Mouse (Mus musculus) right cerebral cortex, postnatal 14 days (tissue): ENCODE results near the gene Nceh1.
"Not testable (repeated sequence)": the region's sequence is repeated elsewhere in the genome, so short reads cannot be mapped to it uniquely, and the experiment has no call there.

ENCODE experiments used
- DNase-seq: peaks from one replicate; pipeline ENCODE4 v3.0.0; 2022

Nceh1 gene

DNA sequence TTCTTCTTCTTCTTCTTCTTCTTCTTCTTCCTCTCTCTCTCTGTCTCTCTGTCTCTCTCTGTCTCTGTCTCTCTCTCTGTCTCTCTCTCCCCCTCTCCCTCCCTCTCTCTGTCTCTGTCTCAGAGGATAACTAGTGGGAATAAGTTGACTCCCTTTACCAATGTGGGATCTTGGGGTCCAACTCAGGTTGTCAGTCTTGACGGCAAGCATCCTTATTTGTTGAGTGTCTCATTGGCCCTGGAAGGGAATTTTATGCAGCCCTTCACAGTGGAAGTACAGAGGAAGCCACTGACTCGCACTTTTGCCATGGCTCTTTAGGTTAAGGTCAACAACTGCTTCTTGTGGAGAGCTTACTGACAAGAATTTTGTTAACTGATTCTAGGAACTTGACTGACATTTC is 105.5 kb downstream of the Nceh1 start:
- no peak for DNase-seq

DNA sequence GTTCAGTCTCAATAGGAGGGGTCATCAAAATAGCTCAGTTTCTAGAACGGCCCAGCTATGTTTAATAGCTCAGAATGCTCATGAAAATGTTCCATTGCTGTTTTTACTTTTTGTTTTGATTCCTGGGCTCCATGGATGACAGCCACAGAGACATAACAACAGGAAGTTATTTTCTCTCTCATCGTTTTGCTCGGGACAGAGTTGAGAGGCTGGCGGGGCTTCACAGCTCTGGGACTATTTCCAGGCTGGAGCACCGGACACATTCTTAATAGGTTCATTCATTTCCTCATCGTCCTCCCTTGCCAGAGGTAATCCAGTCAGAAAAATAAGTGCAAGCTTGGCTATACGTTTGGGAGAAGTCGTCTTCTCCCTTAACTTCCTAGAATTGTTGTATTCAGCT is 106.1 kb downstream of the Nceh1 start:
- DNase-seq, result no peak

DNA sequence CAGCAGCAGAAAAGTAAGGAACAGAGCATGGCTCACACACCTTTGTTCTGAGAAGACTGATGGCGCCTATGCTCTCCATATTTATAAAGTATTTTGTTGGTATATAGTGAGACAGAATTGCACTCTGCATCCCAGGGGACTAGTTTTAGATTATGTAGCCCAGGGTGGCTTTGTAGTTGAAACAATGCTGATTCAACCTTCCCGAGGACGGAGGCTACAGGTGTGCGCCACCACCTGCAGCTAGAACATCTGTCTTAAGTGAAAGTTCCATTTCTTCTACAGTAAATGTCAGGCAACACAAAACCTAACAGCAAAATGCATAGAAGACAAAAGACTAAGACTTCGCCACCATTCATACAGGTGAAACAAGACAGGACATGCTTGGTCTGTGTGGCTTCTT is 107.5 kb downstream of the Nceh1 start:
- DNase-seq, result no peak

DNA sequence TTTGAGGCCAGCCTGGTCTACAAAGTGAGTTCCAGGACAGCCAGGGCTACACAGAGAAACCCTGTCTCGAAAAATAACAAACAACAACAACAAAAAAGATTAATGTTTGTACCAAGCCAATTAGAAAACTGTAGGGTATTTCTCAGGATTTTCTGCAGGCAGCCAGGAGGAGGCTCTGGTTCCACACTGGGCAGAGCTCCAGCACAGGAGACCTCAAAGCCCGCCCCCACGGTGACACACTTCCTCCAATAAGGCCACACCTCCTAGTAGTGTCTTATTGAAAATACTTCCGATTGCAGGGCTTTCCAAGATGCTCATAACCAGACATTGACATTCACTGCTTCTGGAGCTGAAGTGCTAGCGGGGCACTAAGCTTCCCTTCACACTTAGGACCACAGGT is 108.2 kb downstream of the Nceh1 start:
- not testable (repeated sequence) for DNase-seq

DNA sequence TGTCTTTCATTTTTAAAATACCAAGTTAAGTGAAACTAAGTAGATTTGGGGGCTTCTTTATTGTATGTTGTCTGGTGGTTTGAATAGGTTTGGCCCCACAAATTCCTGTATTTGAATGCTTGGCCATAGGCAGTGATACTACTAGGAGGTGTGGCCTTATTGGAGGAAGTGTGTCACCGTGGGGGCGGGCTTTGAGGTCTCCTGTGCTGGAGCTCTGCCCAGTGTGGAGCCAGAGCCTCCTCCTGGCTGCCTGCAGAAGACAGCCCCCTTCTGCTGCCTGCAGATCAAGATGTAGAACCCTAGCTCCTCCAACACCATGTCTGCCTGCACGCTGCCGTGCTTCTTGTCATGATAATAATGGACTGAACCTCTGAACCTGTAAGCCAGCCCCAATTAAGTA is 108.6 kb downstream of the Nceh1 start:
- DNase-seq, result not testable (repeated sequence)

DNA sequence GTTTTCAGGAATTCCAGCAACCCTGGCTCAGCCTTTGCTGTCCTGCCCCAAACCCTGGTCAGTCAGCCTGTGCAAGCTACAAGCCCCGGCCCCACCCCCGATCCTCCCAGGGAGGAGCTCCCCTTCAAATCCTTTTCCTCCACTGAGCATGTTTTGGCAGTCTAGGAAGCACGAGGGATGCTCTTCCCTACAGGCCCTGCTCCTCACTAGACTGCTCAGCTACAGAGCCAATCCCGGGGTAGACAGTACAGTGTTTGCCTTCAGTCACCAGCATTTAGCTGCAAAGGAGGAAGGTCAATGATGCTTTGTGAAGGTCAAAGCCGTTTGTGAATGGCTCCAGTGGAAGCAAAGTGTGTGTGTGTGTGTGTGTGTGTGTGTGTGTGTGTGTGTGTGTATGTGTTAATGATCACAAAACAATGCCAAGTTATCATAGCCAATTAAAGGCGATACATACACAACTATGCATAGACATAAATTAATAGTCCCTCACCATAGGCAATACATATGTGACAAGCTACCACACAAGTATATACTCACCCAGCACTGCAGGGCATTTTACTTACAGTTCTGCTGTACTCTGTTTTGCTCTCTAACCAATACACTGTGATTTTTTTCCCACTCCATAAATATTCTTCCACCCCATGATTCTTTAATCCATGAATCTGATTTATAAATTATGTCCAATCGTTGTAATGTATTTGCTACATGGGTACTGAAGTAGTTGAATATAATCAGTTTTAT is 111.0 kb downstream of the Nceh1 start:
- DNase-seq, result no peak

DNA sequence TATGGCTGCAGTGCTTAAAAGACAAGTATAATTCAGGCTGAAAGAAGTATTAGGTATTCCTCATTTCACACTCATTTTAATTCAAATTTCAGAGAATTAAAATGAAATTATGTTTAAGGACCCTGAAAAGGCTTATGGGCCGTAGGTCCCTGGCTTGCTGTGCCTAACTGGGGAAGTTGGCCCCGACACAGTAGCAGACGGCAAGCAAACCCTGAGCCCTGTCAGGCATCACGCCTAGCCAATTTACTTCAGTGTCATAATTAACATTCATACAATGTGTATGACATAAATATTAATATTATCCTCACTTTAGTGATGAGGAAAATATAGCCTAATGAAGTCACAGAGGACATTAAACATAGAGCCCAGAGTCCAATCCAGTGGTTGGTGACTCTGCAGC is 117.7 kb downstream of the Nceh1 start:
- no peak for DNase-seq

DNA sequence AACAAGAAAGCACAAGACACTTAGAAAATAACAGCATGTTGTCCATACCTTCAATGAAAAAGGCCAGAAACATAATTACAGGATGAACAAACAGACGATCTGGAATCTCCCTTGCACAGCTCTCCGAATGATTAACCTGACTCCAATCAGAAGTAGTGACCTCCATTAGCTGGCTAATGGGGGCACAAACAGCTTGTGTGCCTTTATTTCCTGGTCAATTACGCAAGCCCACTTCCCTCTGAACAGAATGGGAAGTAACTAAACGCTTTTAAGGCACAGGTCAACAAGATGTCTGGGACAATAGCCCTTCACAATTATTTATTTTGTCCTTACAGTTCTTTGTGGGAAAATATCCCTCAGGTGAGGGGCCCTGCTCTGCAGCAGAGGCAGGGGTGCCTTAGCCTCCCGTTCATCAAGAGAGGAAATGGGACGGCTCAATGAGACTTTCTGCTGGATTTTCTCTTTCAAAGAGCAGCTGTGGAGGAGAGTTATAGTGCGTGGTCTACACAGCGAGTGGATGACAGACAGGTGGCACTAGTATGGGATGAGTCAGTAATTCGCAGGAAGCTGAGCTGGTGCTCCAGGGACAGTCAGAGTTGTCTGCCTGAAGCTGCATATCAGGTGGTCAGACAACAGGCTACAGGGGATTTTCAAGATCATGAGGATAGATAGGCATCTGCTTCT is 119.7 kb downstream of the Nceh1 start:
- DNase-seq, result no peak

DNA sequence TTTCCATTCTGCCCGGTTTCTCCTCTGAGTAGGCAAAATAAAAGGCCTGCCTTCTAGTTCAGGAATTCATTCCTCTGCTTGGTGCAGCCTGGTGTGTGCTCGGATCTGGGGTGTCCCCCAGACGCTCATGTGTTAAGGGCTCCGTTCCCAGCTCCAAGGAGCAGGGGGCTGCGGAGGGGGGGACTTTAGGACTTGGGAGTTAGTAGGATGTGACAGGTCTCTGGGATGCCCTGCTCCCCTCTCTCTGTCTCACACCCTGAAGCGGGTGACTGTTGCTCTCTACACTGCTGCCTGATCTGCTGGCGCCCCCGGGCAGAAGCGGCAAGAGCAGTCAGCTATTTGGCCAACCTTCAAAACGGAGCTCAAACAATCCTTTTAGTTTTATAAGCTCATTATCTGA is 124.0 kb downstream of the Nceh1 start:
- DNase-seq, result no peak

DNA sequence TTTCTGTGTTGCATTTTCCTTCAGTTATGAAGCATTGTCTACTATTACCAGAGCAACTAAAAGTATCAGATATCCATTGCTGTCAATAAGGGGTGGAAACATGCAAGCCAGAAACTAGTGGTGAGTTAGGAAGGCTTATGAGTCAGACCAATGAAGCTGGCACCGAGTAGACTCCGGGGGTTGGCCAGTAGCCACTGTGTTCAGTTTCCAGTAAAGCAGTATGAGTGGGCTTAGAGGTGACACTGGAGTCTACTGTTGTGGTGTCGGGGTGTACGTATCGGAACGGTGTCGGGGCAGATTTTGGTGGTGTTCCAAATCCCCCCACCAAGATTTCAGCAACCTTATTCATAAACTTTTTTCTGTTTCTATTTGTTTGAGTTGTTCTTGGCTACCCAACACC is 128.2 kb downstream of the Nceh1 start:
- no peak for DNase-seq

DNA sequence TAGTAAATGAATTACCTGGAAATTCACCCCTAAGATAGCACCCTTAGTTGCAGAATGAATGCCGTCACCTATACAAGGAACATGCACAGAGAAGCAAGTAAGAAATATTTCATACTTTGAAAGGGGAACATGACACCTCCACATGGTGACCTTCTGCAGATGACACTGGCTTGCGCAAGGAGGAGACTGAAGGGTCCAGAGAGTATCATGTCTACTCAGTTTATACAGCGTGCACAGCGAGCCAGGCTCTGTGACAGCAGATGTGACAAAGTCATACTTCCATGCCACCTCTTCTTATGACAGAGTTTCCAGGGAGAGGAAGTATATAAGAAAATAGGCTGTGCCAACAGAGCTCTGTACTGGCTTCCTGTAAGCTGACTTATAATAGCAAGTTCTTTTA is 128.7 kb downstream of the Nceh1 start:
- DNase-seq, result no peak

DNA sequence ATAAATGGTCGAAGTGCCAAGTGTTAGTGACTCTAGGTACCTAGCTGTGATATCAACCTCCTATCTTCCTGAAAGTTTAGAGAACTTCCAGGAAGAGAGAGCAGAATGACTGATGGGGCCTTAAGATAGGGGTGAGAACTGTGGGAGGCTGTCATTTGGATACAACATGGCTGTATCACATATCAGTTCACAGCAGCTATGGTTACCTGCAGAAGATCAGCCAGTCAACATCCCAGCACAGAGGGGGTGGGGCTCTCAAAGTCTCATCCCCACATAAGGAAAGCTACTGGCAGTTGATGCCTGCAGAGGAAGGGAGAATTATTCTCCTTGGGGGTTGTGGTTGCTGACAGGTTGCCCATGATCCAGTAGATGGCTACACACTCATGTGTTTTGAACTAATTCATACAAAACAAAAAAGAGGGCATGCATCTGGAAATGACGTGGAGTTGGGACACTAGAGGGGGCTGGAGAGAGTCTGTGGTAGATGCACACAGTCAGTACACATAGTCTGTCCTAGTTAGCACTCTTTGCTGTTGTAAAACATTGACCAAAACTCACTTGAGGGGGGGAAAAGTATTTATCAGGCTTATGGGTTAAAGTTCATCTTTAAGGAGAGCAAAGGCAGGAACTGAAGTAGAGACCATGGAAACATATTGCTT is 131.9 kb downstream of the Nceh1 start:
- DNase-seq, result no peak

DNA sequence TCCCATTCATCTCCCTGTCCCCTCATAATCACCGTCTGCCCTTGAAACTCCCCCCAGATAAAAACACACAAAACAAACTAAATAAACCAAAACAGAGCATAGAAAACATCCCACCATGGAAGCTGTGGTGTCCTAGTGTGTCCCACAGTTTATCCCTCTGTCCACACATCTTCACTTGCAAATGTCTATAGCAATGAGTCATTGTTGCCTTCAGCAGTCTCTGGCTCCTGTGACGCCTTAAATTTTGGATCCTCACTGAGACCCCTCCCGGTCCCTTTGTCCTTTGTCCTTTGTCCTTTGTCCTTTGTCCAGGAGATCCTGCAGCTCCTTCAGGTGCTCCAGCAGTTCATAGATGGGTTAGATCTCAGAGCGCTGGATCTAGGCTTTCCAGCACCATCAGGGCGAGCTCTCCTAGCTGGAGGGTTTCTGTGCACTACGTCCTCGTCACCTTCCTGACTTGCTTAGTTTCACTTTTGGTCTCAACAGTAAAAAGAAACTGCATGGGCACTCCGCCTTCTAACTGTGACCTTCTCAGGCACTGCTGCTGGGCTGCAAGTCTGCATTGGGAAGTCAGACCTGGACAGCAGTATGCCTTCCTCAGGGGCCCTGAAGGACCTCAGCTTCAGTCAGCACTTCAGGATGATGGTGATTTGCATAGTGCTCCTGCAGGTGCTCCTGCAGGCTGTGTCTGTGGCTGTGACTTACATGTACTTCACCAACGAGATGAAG is 134.0 kb downstream of the Nceh1 start, which contains the start of gene Tnfsf10:
Gene Tnfsf10 (plus strand): TSS at position 470 of the 729 bp plus-strand sequence.
- no peak for DNase-seq

DNA sequence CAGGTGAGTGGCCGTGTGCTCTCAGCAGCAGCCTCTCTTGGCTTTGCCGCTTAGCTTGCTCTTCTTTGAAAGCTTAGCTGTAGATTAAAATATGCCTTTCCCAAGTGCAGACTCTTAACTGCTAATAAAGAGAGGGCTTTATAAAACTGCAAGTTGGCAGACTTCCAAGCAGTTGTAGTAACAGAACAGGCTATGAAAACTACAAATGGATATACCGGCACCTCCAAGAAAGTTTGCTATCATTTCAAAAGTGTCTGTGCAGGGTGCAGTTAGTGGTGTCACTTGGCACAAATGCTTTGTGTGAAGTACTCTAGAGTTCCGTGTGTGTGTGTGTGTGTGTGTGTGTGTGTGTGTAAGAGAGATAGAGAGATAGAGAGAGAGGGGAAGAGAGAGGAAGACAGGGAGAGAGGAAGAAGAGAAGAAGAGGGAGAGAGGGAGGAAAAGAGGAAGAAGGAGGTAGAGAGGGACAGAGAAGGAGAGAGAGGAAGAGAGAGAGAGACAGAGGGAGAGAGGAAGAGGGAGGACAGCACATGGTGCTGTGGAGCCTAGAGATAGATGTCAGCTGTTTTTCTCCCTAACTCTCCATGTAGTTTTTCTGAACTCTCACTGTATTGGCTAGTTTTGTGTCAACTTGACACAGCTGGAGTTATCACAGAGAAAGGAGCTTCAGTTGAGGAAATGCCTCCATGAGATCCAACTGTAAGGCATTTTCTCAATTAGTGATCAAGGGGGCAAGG is 134.7 kb downstream of the Nceh1 start:
- DNase-seq, result no peak

DNA sequence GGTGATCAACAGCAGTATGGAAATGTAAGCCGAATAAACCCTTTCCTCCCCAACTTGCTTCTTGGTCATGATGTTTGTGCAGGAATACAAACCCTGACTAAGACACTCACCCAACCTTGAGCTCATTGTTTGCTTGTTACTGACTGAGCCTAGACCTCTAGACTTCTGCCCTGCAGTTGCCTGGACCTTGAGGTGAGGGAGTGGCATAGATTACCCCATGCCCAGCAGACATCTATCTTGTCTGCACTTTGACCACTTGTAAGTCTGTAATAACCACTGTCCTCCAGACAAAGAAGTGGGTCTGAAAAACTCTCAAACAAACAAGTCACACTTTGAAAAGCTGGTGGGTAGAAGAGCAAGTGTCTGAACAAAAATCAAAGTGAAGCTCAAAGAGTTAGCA is 136.9 kb downstream of the Nceh1 start:
- DNase-seq, result no peak

DNA sequence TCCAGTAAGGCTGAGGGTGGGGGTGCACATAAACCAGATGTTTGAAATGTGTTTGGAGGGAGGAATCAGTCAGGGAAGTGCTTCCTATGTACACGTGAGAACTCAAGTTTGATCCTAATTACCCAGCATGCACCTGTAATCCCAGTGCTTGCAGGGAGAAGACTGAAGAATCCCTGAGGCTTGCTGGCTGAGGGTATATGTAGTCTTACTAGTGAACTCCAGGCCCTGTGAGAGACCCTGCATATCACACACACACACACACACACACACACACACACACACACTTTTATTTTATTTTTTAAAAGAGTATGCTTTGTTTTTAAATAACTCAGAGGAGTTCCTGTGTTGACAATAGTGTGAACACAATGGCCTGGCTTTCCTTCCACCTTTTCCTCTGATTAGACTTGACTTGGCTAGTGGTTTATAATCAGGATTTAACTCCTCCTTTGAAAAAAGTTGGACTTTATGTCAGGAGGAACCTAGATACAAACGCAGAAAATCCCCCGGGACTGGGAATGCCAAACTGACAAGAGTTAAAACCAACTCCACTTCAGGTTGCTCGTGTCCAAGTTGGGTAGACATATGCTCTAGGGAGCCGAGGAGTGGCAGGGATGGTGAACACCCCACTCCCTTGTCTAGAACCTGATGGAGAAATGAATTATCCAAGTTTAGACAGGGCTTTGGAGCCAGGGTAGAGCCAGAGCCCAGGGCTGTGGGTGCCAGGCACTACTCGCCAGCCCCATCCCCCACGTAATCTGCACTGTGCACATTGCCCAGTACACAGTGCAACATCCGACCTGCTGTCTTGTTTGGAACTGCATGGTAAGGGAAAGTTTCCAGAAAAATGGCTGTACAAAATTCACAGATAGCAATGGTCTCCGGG is 138.1 kb downstream of the Nceh1 start:
- DNase-seq, result no peak

DNA sequence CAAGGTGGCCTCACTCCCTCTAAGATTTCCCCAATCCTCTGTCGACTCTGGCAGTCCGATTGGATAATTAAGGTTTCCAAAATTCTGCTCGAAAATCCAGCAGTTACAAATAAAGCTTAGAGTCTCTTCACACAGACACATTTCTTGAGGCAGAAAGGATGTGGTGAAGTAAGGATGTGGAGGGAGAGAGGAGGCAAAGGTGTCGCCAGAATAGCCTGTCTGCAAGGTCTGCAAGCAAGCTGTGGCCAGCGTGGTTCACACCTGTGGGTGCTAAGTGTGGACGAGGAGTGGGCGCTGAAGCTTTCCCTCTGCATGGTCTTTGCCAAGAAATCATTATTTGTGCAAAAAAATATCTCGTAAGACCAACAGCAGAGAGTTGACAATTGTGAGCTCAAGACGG is 139.8 kb downstream of the Nceh1 start:
- no peak for DNase-seq

DNA sequence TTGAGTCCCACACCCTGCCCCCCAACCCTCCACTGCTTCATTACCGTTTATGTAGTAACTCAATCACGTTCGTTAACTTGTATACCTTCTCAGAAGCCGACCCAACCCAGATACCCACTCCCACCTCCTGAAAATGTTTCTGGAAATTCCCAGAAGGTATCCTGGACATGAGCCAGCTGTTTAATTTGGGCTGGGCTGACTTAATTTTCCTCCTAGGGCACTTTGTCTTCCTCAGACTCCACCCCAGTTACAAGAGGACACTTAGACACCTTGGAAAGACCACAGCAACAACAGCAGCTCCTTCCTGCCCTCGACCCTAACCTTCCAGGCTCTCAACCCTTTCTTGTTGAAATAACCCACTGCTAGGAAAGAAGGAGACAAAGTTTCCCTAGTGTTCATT is 140.8 kb downstream of the Nceh1 start:
- DNase-seq, result no peak

DNA sequence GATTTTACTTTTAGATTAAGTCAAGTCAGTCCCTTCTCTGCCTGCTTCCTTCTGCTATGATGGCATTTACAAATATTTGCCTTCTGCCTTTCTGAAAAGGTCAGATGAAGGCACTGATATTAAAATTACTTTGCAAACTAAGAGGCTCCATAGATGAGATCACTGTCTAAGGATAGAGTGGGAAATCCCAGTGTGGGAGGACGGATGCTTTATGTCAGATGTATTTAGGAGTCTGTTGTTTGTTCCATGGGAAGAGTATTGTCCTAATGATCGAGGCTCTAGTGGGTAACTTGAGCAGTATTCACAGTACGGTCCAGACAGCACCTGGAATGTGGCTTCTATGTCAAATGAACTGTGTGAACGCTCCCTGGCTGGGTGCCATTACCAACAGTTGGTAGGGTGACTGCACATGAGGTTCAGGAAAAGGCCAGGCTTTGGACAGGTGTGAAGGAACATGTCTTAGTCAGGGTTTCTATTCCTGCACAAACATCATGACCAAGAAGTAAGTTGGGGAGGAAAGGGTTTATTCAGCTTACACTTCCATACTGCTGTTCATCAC is 143.9 kb downstream of the Nceh1 start:
- DNase-seq, result no peak

DNA sequence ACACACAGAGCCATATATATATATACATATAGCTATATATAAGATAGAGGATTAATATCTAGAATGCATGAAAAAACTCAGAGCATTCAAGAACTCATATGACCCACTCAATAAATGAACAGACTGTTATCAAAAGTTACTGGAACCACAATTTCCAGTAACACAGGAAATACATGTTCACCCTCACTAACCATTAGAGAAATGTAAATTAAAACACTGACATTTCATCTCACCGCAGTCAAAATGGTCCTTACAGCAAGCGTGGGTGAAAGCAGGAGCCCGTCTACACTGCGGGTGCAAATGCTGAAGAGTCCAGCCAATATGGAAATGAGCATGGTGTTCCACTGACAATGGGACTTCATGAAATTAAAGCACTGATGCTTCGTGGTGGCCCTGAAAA is 147.9 kb downstream of the Nceh1 start:
- DNase-seq, result no peak
